Mouse (Mus musculus) frontal cortex, adult (tissue): ENCODE data around the gene Rcl1.

Experiments
- ATAC-seq: cut with Nextera tagmentation; 2 replicates; pipeline ENCODE4 v1.9.2; 2017; ENCODE audit warnings: mild to moderate bottlenecking, moderate library complexity, mixed read lengths; ENCODE audit not compliant: low TSS enrichment

Gene Rcl1

GRCm38 (mm10) chr19:29100874-29101542, at the start of gene Rcl1:
TSS of gene Rcl1 (plus strand) at chr19:29101375.
- peak; percentile 100 for ATAC-seq

- ATAC-seq: no peak
Measured at GRCm38 (mm10) chr19:29052786-29053185, 48.4 kb upstream of the Rcl1 start.

- ATAC-seq: no peak
Measured at GRCm38 (mm10) chr19:29054594-29054993, 46.6 kb upstream of the Rcl1 start.

GRCm38 (mm10) chr19:29055469-29055868, 45.7 kb upstream of the Rcl1 start:
- ATAC-seq: no peak

GRCm38 (mm10) chr19:29058741-29059140, 42.4 kb upstream of the Rcl1 start:
- ATAC-seq: no peak

- ATAC-seq: no peak
Measured at GRCm38 (mm10) chr19:29059688-29060087, 41.5 kb upstream of the Rcl1 start.

- no peak for ATAC-seq
Measured at GRCm38 (mm10) chr19:29060299-29060698, 40.9 kb upstream of the Rcl1 start.

- no peak for ATAC-seq
Measured at GRCm38 (mm10) chr19:29063009-29063408, 38.2 kb upstream of the Rcl1 start.

- ATAC-seq: peak; percentile 90
Measured at GRCm38 (mm10) chr19:29063577-29064363, 37.4 kb upstream of the Rcl1 start.

GRCm38 (mm10) chr19:29064451-29065102, 36.6 kb upstream of the Rcl1 start:
- 0 out of 2 replicates have a peak, but pooled peaks have one; percentile 4 for ATAC-seq

- peak; percentile 55 for ATAC-seq
Measured at GRCm38 (mm10) chr19:29066981-29067471, 34.1 kb upstream of the Rcl1 start.

- no peak for ATAC-seq
Measured at GRCm38 (mm10) chr19:29069195-29069594, 32.0 kb upstream of the Rcl1 start.

- no peak for ATAC-seq
Measured at GRCm38 (mm10) chr19:29074802-29075201, 26.4 kb upstream of the Rcl1 start.

GRCm38 (mm10) chr19:29088628-29089027, 12.5 kb upstream of the Rcl1 start:
- ATAC-seq: no peak

- ATAC-seq: no peak
Measured at GRCm38 (mm10) chr19:29092194-29092593, 9.0 kb upstream of the Rcl1 start.

- no peak for ATAC-seq
Measured at GRCm38 (mm10) chr19:29099106-29099505, 2.1 kb upstream of the Rcl1 start.

- no peak for ATAC-seq
Measured at GRCm38 (mm10) chr19:29099596-29099995, 1.6 kb upstream of the Rcl1 start.

- ATAC-seq: no peak
Measured at GRCm38 (mm10) chr19:29100261-29100660, 914 bp upstream of the Rcl1 start.

- ATAC-seq: peak; percentile 29
Measured at GRCm38 (mm10) chr19:29101591-29101990, 416 bp downstream of the Rcl1 start.

- ATAC-seq: no peak
Measured at GRCm38 (mm10) chr19:29102098-29102497, 923 bp downstream of the Rcl1 start.

GRCm38 (mm10) chr19:29105816-29106215, 4.6 kb downstream of the Rcl1 start:
- ATAC-seq: no peak

- ATAC-seq: no peak
Measured at GRCm38 (mm10) chr19:29106261-29106660, 5.1 kb downstream of the Rcl1 start.
